Mouse (Mus musculus) adrenal gland, postnatal 4 days (tissue): ENCODE results near the gene Serinc4. TPM values are rescaled to one million over a fixed set of nuclear protein-coding genes. Genes with fewer than 3 reads are reported as not detected.
"Not testable (repeated sequence)": the region's sequence is repeated elsewhere in the genome, so short reads cannot be mapped to it uniquely, and the experiment has no call there.

Experiments used
- DNase-seq, 2 experiments: peaks; one replicate each; pipeline ENCODE4 v3.0.0; 2021 to 2022; ENCODE audit warnings: low spot score in 2 of 2, mixed read lengths in 2 of 2
- long read RNA-seq, 2 experiments: library from polyadenylated mRNA; stranded (forward); transcript quantifications; one replicate each; pipeline ENCODE4 v2.0.0; 2021
- total RNA-seq, 2 experiments: library from RNA; stranded (reverse); gene quantifications; 2 replicates each; pipeline ENCODE4 v1.2.3; 2021

Gene Serinc4
- 1 to 10 TPM in 1 of 2 experiments, under 1 TPM in 1; 0.54 to 1.0 TPM for total RNA-seq
- long read RNA-seq, experiment 1, partial matches to known transcripts: 1 of 2 reads
- long read RNA-seq, experiment 1, other reads (novel, unspliced or antisense): 1 of 2 reads
- long read RNA-seq, experiment 2, partial matches to known transcripts: 0 of 1 reads
- long read RNA-seq, experiment 2, other reads (novel, unspliced or antisense): 1 of 1 reads

GRCm38 (mm10) chr2:121456692-121457642 lies at the start of gene Serinc4:
Gene Serinc4, minus strand, starts transcription at chr2:121456781.
- DNase-seq: peak; percentile 68 to 73

- DNase-seq: not testable (repeated sequence)
Measured at GRCm38 (mm10) chr2:121501550-121501949, 45.0 kb upstream of the Serinc4 start.

- DNase-seq: not testable (repeated sequence)
Measured at GRCm38 (mm10) chr2:121484403-121484802, 27.8 kb upstream of the Serinc4 start.

- DNase-seq: no peak
Measured at GRCm38 (mm10) chr2:121483576-121483975, 27.0 kb upstream of the Serinc4 start.

GRCm38 (mm10) chr2:121480916-121481315 lies 24.3 kb upstream of the Serinc4 start:
- not testable (repeated sequence) for DNase-seq

- DNase-seq: no peak
Measured at GRCm38 (mm10) chr2:121480498-121480897, 23.9 kb upstream of the Serinc4 start.

- no peak for DNase-seq
Measured at GRCm38 (mm10) chr2:121477491-121478266, 21.1 kb upstream of the Serinc4 start.

- not testable (repeated sequence) for DNase-seq
Measured at GRCm38 (mm10) chr2:121475306-121475705, 18.7 kb upstream of the Serinc4 start.

- no peak for DNase-seq
Measured at GRCm38 (mm10) chr2:121474180-121474535, 17.6 kb upstream of the Serinc4 start.

GRCm38 (mm10) chr2:121473301-121474179 lies 17.0 kb upstream of the Serinc4 start, which contains the start of gene Mfap1b:
Gene Mfap1b, minus strand, starts transcription at chr2:121474067.
- peak in 1 of 2 experiments; percentile 49 for DNase-seq

GRCm38 (mm10) chr2:121472783-121473182 lies 16.2 kb upstream of the Serinc4 start:
- not testable (repeated sequence) for DNase-seq

- not testable (repeated sequence) for DNase-seq
Measured at GRCm38 (mm10) chr2:121468982-121469381, 12.4 kb upstream of the Serinc4 start.

- DNase-seq: no peak
Measured at GRCm38 (mm10) chr2:121460071-121460470, 3.5 kb upstream of the Serinc4 start.

GRCm38 (mm10) chr2:121455534-121455933 lies 1.0 kb downstream of the Serinc4 start:
- no peak for DNase-seq

GRCm38 (mm10) chr2:121453917-121454316 lies 2.7 kb downstream of the Serinc4 start:
- no peak for DNase-seq

GRCm38 (mm10) chr2:121452990-121453389 lies 3.6 kb downstream of the Serinc4 start, which contains the start of gene Hypk:
Gene Hypk, plus strand, starts transcription at chr2:121453290.
- no peak for DNase-seq

- DNase-seq: no peak
Measured at GRCm38 (mm10) chr2:121452361-121452760, 4.2 kb downstream of the Serinc4 start.

GRCm38 (mm10) chr2:121450093-121450492 lies 6.5 kb downstream of the Serinc4 start:
- no peak for DNase-seq

- DNase-seq: no peak
Measured at GRCm38 (mm10) chr2:121449545-121450011, 7.0 kb downstream of the Serinc4 start.
